Mouse (Mus musculus) heart, adult 2 months (tissue): ENCODE measurements around the gene Tnfrsf9.

Experiments
- CTCF ChIP-seq: fragments of 200-600 bp; IDR thresholded peaks from 2 replicates; pipeline ENCODE4 v1.8.1; 2022; ENCODE audit warnings: antibody characterized with exemption, mild to moderate bottlenecking, moderate library complexity
- POLR2A ChIP-seq: fragments of 200-500 bp; IDR thresholded peaks from 2 replicates; pipeline ENCODE4 v1.6.1; 2011; ENCODE audit warnings: mild to moderate bottlenecking, low read depth, low read length, control low read depth; ENCODE audit not compliant: insufficient read depth

- TF ChIP-seq CTCF (no peak), POLR2A (no peak)
These were observed 36.6 kb downstream of the Tnfrsf9 start for GRCm38 (mm10) chr4:150950972-150951371.
